Mouse (Mus musculus) cerebral cortex, adult 2 months (tissue): ENCODE measurements around the gene Svs3a.

Experiments
- WGBS: fragments of 180-500 bp; shearing (Covaris S2); methylation state at CpG from one replicate; pipeline ENCODE4 v1.1.7; 2018; 5-methylcytosine and 5-hydroxymethylcytosine counted together

Svs3a gene

GRCm38 (mm10) chr2:164288968-164289367, at the start of gene Svs3a:
TSS of gene Svs3a (plus strand) at chr2:164289268.
- WGBS, result 90% methylated on average over 1 of the region's 1 CpGs

DNA sequence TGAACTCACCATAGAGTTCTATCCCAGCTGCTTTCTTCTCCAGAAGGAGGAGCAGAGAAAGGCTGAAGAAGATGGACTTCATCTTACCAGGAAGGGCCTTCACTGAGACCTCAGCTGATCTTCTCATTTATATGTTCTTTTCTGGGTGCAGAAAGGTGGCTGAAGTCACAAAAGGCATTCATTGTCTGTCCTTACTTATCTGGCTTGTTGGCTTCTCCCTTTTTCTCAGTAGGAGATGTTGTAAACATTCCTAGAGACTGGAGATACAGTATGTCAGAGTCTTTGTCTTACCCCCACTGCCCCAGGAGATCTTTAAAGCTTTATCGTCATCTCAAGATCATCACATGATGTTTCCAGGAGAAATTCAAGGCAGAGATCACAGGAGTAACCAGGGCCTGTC, 32.5 kb upstream of the Svs3a start, which contains the start of gene Svs3b:
Gene Svs3b (minus strand): TSS at position 101 of the 400 bp plus-strand sequence.
- WGBS, result 94% methylated on average over 1 of the region's 1 CpGs

GRCm38 (mm10) chr2:164278359-164278758, 10.7 kb upstream of the Svs3a start, which contains the start of gene Svs4:
TSS of gene Svs4 (minus strand) at chr2:164278459.
- 91% methylated on average over 4 of the region's 4 CpGs for WGBS

DNA sequence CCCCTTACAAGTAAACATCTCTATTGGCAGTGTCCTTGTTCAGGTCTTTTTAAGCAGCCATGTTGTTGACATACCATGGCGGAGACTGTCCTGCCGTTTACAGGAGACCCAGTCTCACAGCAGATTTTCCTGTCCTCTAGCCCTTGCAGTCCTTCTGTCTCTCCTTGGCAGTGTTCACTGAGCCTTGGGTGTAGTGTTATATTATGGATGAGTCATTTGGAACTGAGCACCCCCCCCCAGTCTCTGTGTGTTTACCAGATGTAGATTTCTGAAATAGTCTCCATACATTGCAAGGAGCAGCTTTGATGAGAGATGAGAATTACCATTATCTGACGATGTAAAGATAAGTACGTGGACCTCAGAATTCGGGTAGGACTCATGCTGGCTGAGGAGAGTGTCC, 23.5 kb downstream of the Svs3a start:
- 56% methylated on average over 5 of the region's 5 CpGs for WGBS

DNA sequence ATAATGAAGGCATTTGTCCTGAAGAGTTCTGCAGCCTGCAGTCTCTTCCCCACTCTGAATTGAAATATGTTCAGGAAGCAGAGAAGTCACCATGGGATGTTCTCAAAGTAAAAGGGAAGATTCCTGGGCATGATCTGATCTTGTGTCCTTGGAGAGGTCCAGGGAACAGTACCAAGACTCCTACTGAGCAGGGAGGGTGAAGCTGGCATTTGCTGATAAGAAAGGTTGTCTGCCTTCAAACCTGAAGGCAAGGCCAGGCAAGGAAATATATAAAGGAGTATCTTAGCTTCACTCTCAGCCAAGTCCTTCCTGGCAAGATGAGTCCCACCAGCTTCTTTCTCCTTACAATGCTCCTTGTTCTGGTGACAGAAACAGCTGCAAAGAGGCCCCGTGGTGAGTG, 27.4 kb downstream of the Svs3a start, which contains the start of gene Svs6:
Gene Svs6 (plus strand): TSS at position 301 of the 400 bp plus-strand sequence.
- 56% methylated on average over 1 of the region's 1 CpGs for WGBS

DNA sequence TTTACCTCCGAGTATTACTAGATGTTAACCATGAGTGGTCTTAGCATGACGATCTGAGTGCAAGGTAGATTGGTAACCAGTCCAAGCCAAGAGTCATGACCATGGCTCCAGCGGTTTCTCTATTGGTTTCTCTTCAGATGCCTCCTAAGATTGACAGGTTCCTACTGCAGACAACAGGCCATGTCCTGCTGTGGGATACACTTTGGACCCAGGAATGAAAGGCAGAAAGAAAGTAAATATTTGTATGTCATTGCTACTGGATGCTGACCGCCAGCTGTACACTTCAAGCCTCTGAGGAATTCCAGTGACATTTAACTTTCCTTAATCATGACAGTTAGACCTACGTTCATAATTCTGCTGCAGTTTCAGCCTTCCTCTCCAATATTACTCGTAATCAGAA, 31.9 kb downstream of the Svs3a start:
- 91% methylated on average over 6 of the region's 6 CpGs for WGBS

DNA sequence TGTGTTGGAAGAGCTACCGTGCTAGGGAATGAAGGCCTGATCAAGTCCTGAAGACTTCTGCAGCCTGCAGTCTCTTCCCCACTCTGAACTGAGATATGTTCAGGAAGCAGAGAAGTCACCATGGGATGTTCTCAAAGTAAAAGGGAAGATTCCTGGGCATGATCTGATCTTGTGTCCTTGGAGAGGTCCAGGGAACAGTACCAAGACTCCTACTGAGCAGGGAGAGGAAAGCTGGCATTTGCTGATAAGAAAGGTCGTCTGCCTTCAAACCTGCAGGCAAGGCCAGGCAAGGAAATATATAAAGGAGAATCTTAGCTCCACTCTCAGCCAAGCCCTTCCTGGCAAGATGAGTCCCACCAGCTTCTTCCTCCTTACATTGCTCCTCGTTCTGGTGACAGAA, 43.4 kb downstream of the Svs3a start, which contains the start of gene Svs5:
Gene Svs5 (plus strand): TSS at position 301 of the 400 bp plus-strand sequence.
- WGBS, result 85% methylated on average over 3 of the region's 3 CpGs
